In the genomic region with DNA sequence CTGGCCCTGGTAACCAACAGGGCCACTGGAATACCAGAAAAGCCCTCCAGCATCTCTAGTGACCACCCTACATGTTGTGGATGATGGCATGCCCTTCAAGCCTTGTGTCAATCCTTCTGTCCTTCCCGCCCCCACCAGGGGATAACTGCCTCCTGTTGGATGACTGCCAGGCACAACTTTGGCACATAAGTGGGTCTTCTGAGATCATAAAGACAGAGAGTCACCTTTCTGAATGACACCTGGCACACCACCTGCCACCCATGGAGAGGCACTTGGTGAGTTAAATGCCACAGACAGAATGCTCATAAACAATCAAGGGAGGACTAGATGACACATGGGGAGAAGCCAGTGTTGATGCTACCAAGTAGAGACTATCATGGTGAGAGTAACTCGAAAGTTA, we compare ENCODE assay signal across 21 mouse cellular contexts.
DNase-seq lines count a peak whose midpoint lies in the region; ATAC-seq lines count a peak whose summit lies in the region.
"Had no signal": no experiment of that assay in that cellular context is flagged by ENCODE, and none has a peak within 500 bp of the region (broad histone marks: within the 10 kb centered on the region; RNA-seq: fewer than 3 reads in every experiment).

No protein-coding gene starts in this region.

- 78% methylated on average over 2 of the region's 2 CpGs for WGBS in forebrain, embryonic 15.5 days
- WGBS in forebrain, embryonic 10.5 days: 96% methylated on average over 2 of the region's 2 CpGs

- no peak overlapping the region for H3K4me2 ChIP-seq in forebrain, embryonic 15.5 days (replicated peaks)
- H3K4me2 ChIP-seq: intestine, embryonic 15.5 days; limb, embryonic 13.5 days; liver, embryonic 11.5 days; lung, embryonic 15.5 days had no signal

- no peak for DNase-seq in forebrain, embryonic 10.5 days (ENCODE audit: extremely low spot score, low spot score)
- DNase-seq in brain, adult 2 months (ENCODE audit: low read depth, low spot score): peak; percentile 67
- peak; percentile 73 for DNase-seq in cerebellum, adult 8-10 months
- DNase-seq in cerebellum, postnatal 25 days: peak; percentile 67 to 79
- DNase-seq in heart, adult 9 months (ENCODE audit: low spot score in 2 of 2): no peak
- DNase-seq in heart, postnatal 36 days: no peak
- DNase-seq: adrenal gland, postnatal 25 days; heart, postnatal 14 days; kidney, adult 2 months; kidney, postnatal 36 days; lung, postnatal 4 days; thymus, adult 2 months; thymus, postnatal 36 days had no signal

- ATAC-seq in forebrain, embryonic 15.5 days (replicated peaks): no peak
- ATAC-seq: CD4-positive, CD25-positive, alpha-beta regulatory T cell, adult 4 months; intestine, embryonic 15.5 days had no signal

- H3K4me3 ChIP-seq in forebrain, embryonic 15.5 days: no peak overlapping the region
- no peak overlapping the region for H3K4me3 ChIP-seq in forebrain, embryonic 10.5 days
- H3K4me3 ChIP-seq: intestine, embryonic 15.5 days; limb, embryonic 13.5 days; lung, embryonic 15.5 days; megakaryocyte, embryonic 14.5 days; midbrain, embryonic 13.5 days had no signal

- H3K9me3 ChIP-seq in forebrain, embryonic 15.5 days: no peaks in the 10 kb centered on the region
- no peaks in the 10 kb centered on the region for H3K9me3 ChIP-seq in forebrain, embryonic 10.5 days
- H3K9me3 ChIP-seq: intestine, embryonic 15.5 days; limb, embryonic 13.5 days; lung, embryonic 15.5 days; megakaryocyte, embryonic 14.5 days; midbrain, embryonic 13.5 days had no signal

- no peaks in the 10 kb centered on the region for H3K27me3 ChIP-seq in forebrain, embryonic 15.5 days
- no peaks in the 10 kb centered on the region for H3K27me3 ChIP-seq in forebrain, embryonic 10.5 days (ENCODE audit: poor library complexity, severe bottlenecking)
- H3K27me3 ChIP-seq: intestine, embryonic 15.5 days; lung, embryonic 15.5 days; midbrain, embryonic 13.5 days had no signal

- H3K4me1 ChIP-seq in forebrain, embryonic 15.5 days: peaks cover 33% of the 10 kb centered on the region
- H3K4me1 ChIP-seq in forebrain, embryonic 10.5 days: no peaks in the 10 kb centered on the region
- H3K4me1 ChIP-seq: megakaryocyte, embryonic 14.5 days had no signal

- H3K27ac ChIP-seq in forebrain, embryonic 15.5 days (replicated peaks): peak overlapping the region; percentile 86; the same call in 1 of the 2 replicates
- H3K27ac ChIP-seq in forebrain, embryonic 10.5 days: no peak overlapping the region
- H3K27ac ChIP-seq: intestine, embryonic 15.5 days; limb, embryonic 13.5 days; lung, embryonic 15.5 days had no signal

- no peak overlapping the region for H3K9ac ChIP-seq in forebrain, embryonic 15.5 days (replicated peaks)
- H3K9ac ChIP-seq: intestine, embryonic 15.5 days; limb, embryonic 13.5 days; lung, embryonic 15.5 days; midbrain, embryonic 13.5 days had no signal

- intact Hi-C loops in heart, postnatal 36 days (cut with DNase I): no loop called here

- no peaks in the 10 kb centered on the region for H3K36me3 ChIP-seq in forebrain, embryonic 15.5 days
- H3K36me3 ChIP-seq in forebrain, embryonic 10.5 days (replicated peaks): no peaks in the 10 kb centered on the region
- H3K36me3 ChIP-seq: intestine, embryonic 15.5 days; limb, embryonic 13.5 days; lung, embryonic 15.5 days; midbrain, embryonic 13.5 days had no signal

Comparison
In these comparisons a context has a peak if more than half of its experiments do, and no peak if none do; other contexts are left out.
1. DNase-seq: peak in brain, adult 2 months (single experiment), cerebellum, adult 8-10 months (single experiment) and cerebellum, postnatal 25 days (2 of 2); none in forebrain, embryonic 10.5 days (single experiment), heart, adult 9 months (0 of 2) and heart, postnatal 36 days (0 of 2).